Mouse (Mus musculus) MEL (cell line): ENCODE measurements around the gene Plxdc1. TPM values are rescaled to one million over a fixed set of nuclear protein-coding genes. Genes with fewer than 3 reads are reported as not detected.

Experiments used
- DNase-seq: peaks from one replicate; pipeline ENCODE4 v3.0.0; 2011; ENCODE audit warnings: low read depth, low spot score
- H3K27ac ChIP-seq: 2 replicates; pipeline ENCODE4 v1.5.1; 2012; ENCODE audit warnings: low read depth, mild to moderate bottlenecking, control low read depth, low read length, moderate library complexity; ENCODE audit not compliant: control insufficient read depth
- H3K27me3 ChIP-seq, 2 experiments: fragments of 150-350 bp in 1 of 2; sonication (generic) in 1 of 2; 2 replicates each; pipeline ENCODE4 v1.6.1; 2012; ENCODE audit warnings: low read length in 2 of 2, mild to moderate bottlenecking in 2 of 2, improper control_type of control experiment in 1 of 2, moderate library complexity in 1 of 2; ENCODE audit not compliant: insufficient read depth in 2 of 2, control insufficient read depth in 1 of 2
- H3K36me3 ChIP-seq, 2 experiments: 2 replicates each; pipeline ENCODE4 v1.6.1; 2012 to 2014; ENCODE audit warnings: low read length in 2 of 2, improper control_type of control experiment in 1 of 2, inconsistent platforms in 1 of 2, mild to moderate bottlenecking in 1 of 2; ENCODE audit not compliant: insufficient read depth in 2 of 2, control insufficient read depth in 1 of 2
- H3K4me1 ChIP-seq, 2 experiments: fragments of 150-350 bp in 1 of 2; sonication (generic) in 1 of 2; 2 replicates each; pipeline ENCODE4 v1.6.1; 2012; ENCODE audit warnings: low read length in 2 of 2, improper control_type of control experiment in 1 of 2, mild to moderate bottlenecking in 1 of 2; ENCODE audit not compliant: insufficient read depth in 2 of 2, control insufficient read depth in 1 of 2
- H3K4me3 ChIP-seq, 2 experiments: fragments of 150-350 bp in 1 of 2; sonication (generic) in 1 of 2; 2 replicates each; pipeline ENCODE4 v1.5.1; 2012; ENCODE audit warnings: low read depth in 2 of 2, low read length in 2 of 2, mild to moderate bottlenecking in 2 of 2, moderate library complexity in 2 of 2, control low read depth in 1 of 2, improper control_type of control experiment in 1 of 2; ENCODE audit not compliant: control insufficient read depth in 1 of 2, insufficient read depth in 1 of 2
- H3K79me2 ChIP-seq: 2 replicates; pipeline ENCODE4 v1.6.1; 2012; ENCODE audit warnings: mild to moderate bottlenecking, low read length, moderate library complexity; ENCODE audit not compliant: control insufficient read depth, poor library complexity, insufficient read depth
- H3K9ac ChIP-seq: 2 replicates; pipeline ENCODE4 v1.6.1; 2012; ENCODE audit warnings: low read depth, mild to moderate bottlenecking, control low read depth, low read length, moderate library complexity; ENCODE audit not compliant: control insufficient read depth, poor library complexity, severe bottlenecking
- H3K9me3 ChIP-seq: fragments of 150-350 bp; sonication (generic); replicated peaks from 2 replicates; pipeline ENCODE4 v1.6.1; 2012; ENCODE audit warnings: mild to moderate bottlenecking, low read length, improper control_type of control experiment, moderate library complexity; ENCODE audit not compliant: insufficient read depth
- CHD1 ChIP-seq: IDR thresholded peaks from 2 replicates; pipeline ENCODE4 v1.6.1; 2012; ENCODE audit warnings: low read depth, mild to moderate bottlenecking, inconsistent platforms, low read length, improper control_type of control experiment
- CHD2 ChIP-seq: IDR thresholded peaks from 2 replicates; pipeline ENCODE4 v1.6.1; 2011; ENCODE audit warnings: low read length, improper control_type of control experiment
- CTCF ChIP-seq, 3 experiments: IDR thresholded peaks in 2 of 3; conservative IDR thresholded peaks in 1 of 3; 2 replicates each; pipeline ENCODE4 v1.5.1; 2011 to 2012; ENCODE audit warnings: low read length in 3 of 3, low read depth in 2 of 3, mild to moderate bottlenecking in 2 of 3, improper control_type of control experiment in 1 of 3, inconsistent platforms in 1 of 3, mixed read lengths in 1 of 3, moderate library complexity in 1 of 3; ENCODE audit not compliant: control insufficient read depth in 1 of 3, insufficient read depth in 1 of 3, poor library complexity in 1 of 3, severe bottlenecking in 1 of 3
- E2F4 ChIP-seq: IDR thresholded peaks from 2 replicates; pipeline ENCODE4 v1.6.1; 2011; ENCODE audit warnings: low read depth, low read length, improper control_type of control experiment, borderline replicate concordance
- HCFC1 ChIP-seq: IDR thresholded peaks from 2 replicates; pipeline ENCODE4 v1.6.1; 2012; ENCODE audit warnings: low read depth, mild to moderate bottlenecking, inconsistent platforms, low read length, improper control_type of control experiment, moderate library complexity
- JUND ChIP-seq: IDR thresholded peaks from 2 replicates; pipeline ENCODE4 v1.6.1; 2011; ENCODE audit warnings: low read depth, mild to moderate bottlenecking, improper control_type of control experiment, low read length
- KAT2A ChIP-seq: conservative IDR thresholded peaks from 2 replicates; pipeline ENCODE4 v1.6.1; 2012; ENCODE audit warnings: low read depth, low read length, improper control_type of control experiment, inconsistent platforms
- MAFK ChIP-seq: IDR thresholded peaks from 2 replicates; pipeline ENCODE4 v1.6.1; 2011; ENCODE audit warnings: low read depth, mild to moderate bottlenecking, low read length, improper control_type of control experiment, borderline replicate concordance
- MAX ChIP-seq: IDR thresholded peaks from 2 replicates; pipeline ENCODE4 v1.6.1; 2011; ENCODE audit warnings: low read length, improper control_type of control experiment
- MAZ ChIP-seq: IDR thresholded peaks from 2 replicates; pipeline ENCODE4 v1.6.1; 2012; ENCODE audit warnings: low read depth, mild to moderate bottlenecking, inconsistent platforms, low read length, improper control_type of control experiment
- NELFE ChIP-seq: IDR thresholded peaks from 2 replicates; pipeline ENCODE4 v1.6.1; 2011; ENCODE audit warnings: low read depth, low read length, improper control_type of control experiment
- NRF1 ChIP-seq: IDR thresholded peaks from 2 replicates; pipeline ENCODE4 v1.6.1; 2014; ENCODE audit warnings: low read depth, mild to moderate bottlenecking, inconsistent platforms, low read length, improper control_type of control experiment, moderate library complexity; ENCODE audit not compliant: poor library complexity, insufficient read depth, severe bottlenecking
- POLR2A ChIP-seq, 2 experiments: IDR thresholded peaks; 2 replicates each; pipeline ENCODE4 v1.6.1; 2011 to 2012; ENCODE audit warnings: low read length in 2 of 2, mild to moderate bottlenecking in 2 of 2, control low read depth in 1 of 2, improper control_type of control experiment in 1 of 2, low read depth in 1 of 2, moderate library complexity in 1 of 2; ENCODE audit not compliant: control insufficient read depth in 1 of 2, insufficient read depth in 1 of 2, poor library complexity in 1 of 2
- POLR2AphosphoS2 ChIP-seq: IDR thresholded peaks from 2 replicates; pipeline ENCODE4 v1.6.1; 2011; ENCODE audit warnings: low read length, improper control_type of control experiment
- RAD21 ChIP-seq: IDR thresholded peaks from 2 replicates; pipeline ENCODE4 v1.6.1; 2011; ENCODE audit warnings: mild to moderate bottlenecking, low read depth, low read length, improper control_type of control experiment
- SIN3A ChIP-seq: IDR thresholded peaks from 2 replicates; pipeline ENCODE4 v1.6.1; 2012; ENCODE audit warnings: low read length, improper control_type of control experiment, inconsistent platforms
- SMC3 ChIP-seq: IDR thresholded peaks from 2 replicates; pipeline ENCODE4 v1.6.1; 2011; ENCODE audit warnings: low read depth, low read length, improper control_type of control experiment
- TBP ChIP-seq: IDR thresholded peaks from 2 replicates; pipeline ENCODE4 v1.8.0; 2011; ENCODE audit warnings: low read depth, low read length, improper control_type of control experiment
- UBTF ChIP-seq: IDR thresholded peaks from 2 replicates; pipeline ENCODE4 v1.6.1; 2012; ENCODE audit warnings: low read depth, mild to moderate bottlenecking, inconsistent platforms, low read length, improper control_type of control experiment, moderate library complexity, borderline replicate concordance; ENCODE audit not compliant: insufficient read depth
- USF1 ChIP-seq: IDR thresholded peaks from 2 replicates; pipeline ENCODE4 v1.6.1; 2014; ENCODE audit warnings: low read depth, mild to moderate bottlenecking, inconsistent platforms, low read length, improper control_type of control experiment, moderate library complexity
- ZC3H11A ChIP-seq: IDR thresholded peaks from 2 replicates; pipeline ENCODE4 v1.6.1; 2012; ENCODE audit warnings: low read depth, mild to moderate bottlenecking, inconsistent platforms, low read length, improper control_type of control experiment
- ZKSCAN1 ChIP-seq: IDR thresholded peaks from 2 replicates; pipeline ENCODE4 v1.6.1; 2012; ENCODE audit warnings: low read depth, mild to moderate bottlenecking, inconsistent platforms, low read length, improper control_type of control experiment, moderate library complexity
- ZMIZ1 ChIP-seq: IDR thresholded peaks from 2 replicates; pipeline ENCODE4 v1.6.1; 2012; ENCODE audit warnings: low read depth, mild to moderate bottlenecking, inconsistent platforms, low read length, improper control_type of control experiment, moderate library complexity
- ZNF384 ChIP-seq: IDR thresholded peaks from 2 replicates; pipeline ENCODE4 v1.6.1; 2012; ENCODE audit warnings: low read depth, mild to moderate bottlenecking, inconsistent platforms, low read length, improper control_type of control experiment
- polyA plus RNA-seq, 2 experiments: library from polyadenylated mRNA; stranded (reverse) in 1 of 2; unstranded in 1 of 2; fragments of >175 nt in 1 of 2; fragments of >200 nt in 1 of 2; gene quantifications; 2 replicates each; pipeline versions ENCODE4 v1.2.1 to v1.2.4; 2012; ENCODE audit warnings: low replicate concordance in 2 of 2, low read depth in 1 of 2; ENCODE audit not compliant: insufficient read length in 2 of 2, insufficient read depth in 1 of 2, missing spikeins in 1 of 2
- total RNA-seq: library from RNA; depleted of rRNA; stranded (reverse); fragments of 300-350 nt; gene quantifications from 2 replicates; pipeline ENCODE4 v1.2.3, GENCODE M21; 2012

Gene Plxdc1
- total and polyA plus RNA-seq, 3 experiments, result 13.1 to 24.5 TPM; not detected in 1

- no peak overlapping the region for H3K27ac ChIP-seq
- H3K36me3 ChIP-seq, result no peaks in the 10 kb centered on the region
- H3K4me1 ChIP-seq, result peaks cover 0 to 6% of the 10 kb centered on the region in 2 experiments; a peak in 1 of 4 replicates
- no peak for DNase-seq
- H3K4me3 ChIP-seq, result no peak overlapping the region
- TF ChIP-seq KAT2A (no peak), MAX (no peak), MAFK (no peak), E2F4 (no peak), ZNF384 (no peak), CHD2 (no peak), POLR2A (IDR thresholded peaks at IDR 0.05; ENCODE audit: control insufficient read depth in 1 of 2, insufficient read depth in 1 of 2, low read depth in 1 of 2, low read length in 2 of 2, poor library complexity in 1 of 2) (no peak), NELFE (no peak), NRF1 (no peak), TBP (no peak), SMC3 (peak; percentile 53), ZMIZ1 (no peak), RAD21 (peak; percentile 13), CTCF (IDR thresholded peaks at IDR 0.05 in 2 of 3, conservative IDR thresholded peaks at IDR 0.05 in 1 of 3; ENCODE audit: control insufficient read depth in 1 of 3, insufficient read depth in 1 of 3, low read depth in 2 of 3, low read length in 3 of 3, poor library complexity in 1 of 3, severe bottlenecking in 1 of 3) (peak in 2 of 3 experiments; percentile 12 to 30; a peak in 2 of 6 replicates), POLR2AphosphoS2 (no peak), USF1 (no peak), CHD1 (no peak), SIN3A (no peak)
- TF ChIP-seq, all 39 proteins: peak for 3
- Histone ChIP-seq H3K9ac (no peak overlapping the region), H3K79me2 (peaks cover 3% of the 10 kb centered on the region; the same call in 1 of the 2 replicates), H3K27me3 (0 out of 4 replicates have a peak, but pooled peaks cover 0 to 1% of the 10 kb centered on the region in 2 experiments), H3K9me3 (no peaks in the 10 kb centered on the region)
Measured at GRCm38 (mm10) chr11:97983983-97984382, 2.3 kb downstream of the Plxdc1 start.

GRCm38 (mm10) chr11:97983506-97983905, 2.7 kb downstream of the Plxdc1 start:
- DNase-seq, result no peak
- TF ChIP-seq MAZ (no peak), CHD2 (no peak), E2F4 (no peak), MAX (no peak), TBP (no peak), ZKSCAN1 (no peak), POLR2A (IDR thresholded peaks at IDR 0.05; ENCODE audit: control insufficient read depth in 1 of 2, insufficient read depth in 1 of 2, low read depth in 1 of 2, low read length in 2 of 2, poor library complexity in 1 of 2) (no peak), RAD21 (no peak), JUND (no peak), KAT2A (no peak), UBTF (no peak), ZC3H11A (no peak), MAFK (no peak), HCFC1 (no peak), ZMIZ1 (no peak), USF1 (no peak)
- TF ChIP-seq, all 39 proteins: peak for 0
- Histone ChIP-seq H3K9me3 (no peaks in the 10 kb centered on the region), H3K79me2 (peaks cover 1% of the 10 kb centered on the region; the same call in 1 of the 2 replicates), H3K9ac (no peak overlapping the region), H3K27ac (no peak overlapping the region), H3K4me1 (peaks cover 0 to 6% of the 10 kb centered on the region in 2 experiments; a peak in 1 of 4 replicates), H3K27me3 (0 out of 4 replicates have a peak, but pooled peaks cover 0 to 1% of the 10 kb centered on the region in 2 experiments), H3K36me3 (no peaks in the 10 kb centered on the region), H3K4me3 (no peak overlapping the region)
